Mouse (Mus musculus): Measurements from ENCODE around the gene Med8. TPM values are rescaled to one million over a fixed set of nuclear protein-coding genes. Genes with fewer than 3 reads are reported as not detected.

Gene Med8
- polyA plus RNA-seq, 1 experiment from 2014 or later = 99.8 TPM

- Histone ChIP-seq H3K36me3 (peaks cover 92% of the 10 kb centered on the region), H3K4me2 (no peak overlapping the region), H3K27ac (no peak overlapping the region), H3K9ac (no peak overlapping the region), H3K9me3 (no peaks in the 10 kb centered on the region), H3K4me1 (no peaks in the 10 kb centered on the region), H3K27me3 (replicated peaks) (no peaks in the 10 kb centered on the region), H3K4me3 (replicated peaks) (no peak overlapping the region)
- ATAC-seq (ENCODE audit: insufficient read depth, low FRiP score, low read depth) = no peak
- WGBS = 88% methylated on average over 8 of the region's 8 CpGs
Measured at GRCm38 (mm10) chr4:118387316-118387715, 21.8 kb upstream of the Med8 start.

GRCm38 (mm10) chr4:118390146-118390545 lies 19.0 kb upstream of the Med8 start:
- ATAC-seq (ENCODE audit: insufficient read depth, low FRiP score, low read depth) = no peak
- Histone ChIP-seq H3K9me3 (no peaks in the 10 kb centered on the region), H3K4me1 (no peaks in the 10 kb centered on the region), H3K36me3 (peaks cover 83% of the 10 kb centered on the region), H3K27ac (no peak overlapping the region), H3K4me3 (replicated peaks) (no peak overlapping the region), H3K9ac (no peak overlapping the region), H3K4me2 (no peak overlapping the region), H3K27me3 (replicated peaks) (no peaks in the 10 kb centered on the region)
- WGBS = 91% methylated on average over 11 of the region's 11 CpGs

- Histone ChIP-seq H3K27me3 (replicated peaks) (no peaks in the 10 kb centered on the region), H3K4me3 (replicated peaks) (no peak overlapping the region), H3K9me3 (no peaks in the 10 kb centered on the region), H3K9ac (no peak overlapping the region), H3K4me2 (no peak overlapping the region), H3K4me1 (no peaks in the 10 kb centered on the region), H3K36me3 (peaks cover 56% of the 10 kb centered on the region), H3K27ac (no peak overlapping the region)
- 90% methylated on average over 6 of the region's 6 CpGs for WGBS
- no peak for ATAC-seq (ENCODE audit: insufficient read depth, low FRiP score, low read depth)
Measured at GRCm38 (mm10) chr4:118394505-118394904, 14.6 kb upstream of the Med8 start.

- 86% methylated on average over 4 of the region's 4 CpGs for WGBS
Measured at GRCm38 (mm10) chr4:118395289-118395688, 13.8 kb upstream of the Med8 start.

GRCm38 (mm10) chr4:118396433-118396832 lies 12.7 kb upstream of the Med8 start:
- 71% methylated on average over 3 of the region's 3 CpGs for WGBS
- no peaks in the 10 kb centered on the region for H3K9me3 ChIP-seq
- H3K27me3 ChIP-seq (replicated peaks) = no peaks in the 10 kb centered on the region
- H3K27ac ChIP-seq = no peak overlapping the region
- no peak for ATAC-seq (ENCODE audit: insufficient read depth, low FRiP score, low read depth)
- no peak overlapping the region for H3K4me3 ChIP-seq (replicated peaks)
- no peaks in the 10 kb centered on the region for H3K4me1 ChIP-seq
- H3K36me3 ChIP-seq = peaks cover 50% of the 10 kb centered on the region
- H3K4me2 ChIP-seq = no peak overlapping the region
- H3K9ac ChIP-seq = no peak overlapping the region

More at GRCm38 (mm10) chr4:118395289-118395688, 13.8 kb upstream of the Med8 start:
- Histone ChIP-seq H3K27me3 (replicated peaks) (no peaks in the 10 kb centered on the region), H3K9ac (no peak overlapping the region), H3K36me3 (peaks cover 51% of the 10 kb centered on the region), H3K4me3 (replicated peaks) (no peak overlapping the region), H3K9me3 (no peaks in the 10 kb centered on the region), H3K4me2 (no peak overlapping the region), H3K27ac (no peak overlapping the region), H3K4me1 (no peaks in the 10 kb centered on the region)
- no peak for ATAC-seq (ENCODE audit: insufficient read depth, low FRiP score, low read depth)

- 90% methylated on average over 6 of the region's 6 CpGs for WGBS
- Histone ChIP-seq H3K4me3 (replicated peaks) (no peak overlapping the region), H3K9me3 (no peaks in the 10 kb centered on the region), H3K4me2 (no peak overlapping the region), H3K27ac (no peak overlapping the region), H3K27me3 (replicated peaks) (no peaks in the 10 kb centered on the region), H3K9ac (no peak overlapping the region), H3K36me3 (peaks cover 39% of the 10 kb centered on the region), H3K4me1 (no peaks in the 10 kb centered on the region)
- ATAC-seq (ENCODE audit: insufficient read depth, low FRiP score, low read depth) = no peak
Measured at GRCm38 (mm10) chr4:118398400-118398799, 10.7 kb upstream of the Med8 start.

- 84% methylated on average over 3 of the region's 3 CpGs for WGBS
- Histone ChIP-seq H3K4me1 (no peaks in the 10 kb centered on the region), H3K9me3 (no peaks in the 10 kb centered on the region), H3K4me2 (no peak overlapping the region), H3K36me3 (peaks cover 28% of the 10 kb centered on the region), H3K4me3 (replicated peaks) (no peak overlapping the region), H3K9ac (no peak overlapping the region), H3K27ac (no peak overlapping the region), H3K27me3 (replicated peaks) (no peaks in the 10 kb centered on the region)
- no peak for ATAC-seq (ENCODE audit: insufficient read depth, low FRiP score, low read depth)
Measured at GRCm38 (mm10) chr4:118401421-118401820, 7.7 kb upstream of the Med8 start.

GRCm38 (mm10) chr4:118401918-118402317 lies 7.2 kb upstream of the Med8 start:
- H3K27ac ChIP-seq = no peak overlapping the region
- no peak overlapping the region for H3K4me3 ChIP-seq (replicated peaks)
- no peaks in the 10 kb centered on the region for H3K27me3 ChIP-seq (replicated peaks)
- peaks cover 28% of the 10 kb centered on the region for H3K36me3 ChIP-seq
- no peak for ATAC-seq (ENCODE audit: insufficient read depth, low FRiP score, low read depth)
- no peak overlapping the region for H3K9ac ChIP-seq
- H3K4me1 ChIP-seq = no peaks in the 10 kb centered on the region
- WGBS = 83% methylated on average over 5 of the region's 5 CpGs
- H3K9me3 ChIP-seq = no peaks in the 10 kb centered on the region
- no peak overlapping the region for H3K4me2 ChIP-seq

- H3K4me1 ChIP-seq = no peaks in the 10 kb centered on the region
- no peak overlapping the region for H3K4me2 ChIP-seq
- H3K9me3 ChIP-seq = no peaks in the 10 kb centered on the region
- 92% methylated on average over 12 of the region's 12 CpGs for WGBS
- no peak overlapping the region for H3K9ac ChIP-seq
- ATAC-seq (ENCODE audit: insufficient read depth, low FRiP score, low read depth) = no peak
- no peak overlapping the region for H3K4me3 ChIP-seq (replicated peaks)
- peaks cover 28% of the 10 kb centered on the region for H3K36me3 ChIP-seq
- no peak overlapping the region for H3K27ac ChIP-seq
- H3K27me3 ChIP-seq (replicated peaks) = no peaks in the 10 kb centered on the region
Measured at GRCm38 (mm10) chr4:118402701-118403100, 6.4 kb upstream of the Med8 start.

- Histone ChIP-seq H3K4me3 (replicated peaks) (no peak overlapping the region), H3K27me3 (replicated peaks) (no peaks in the 10 kb centered on the region), H3K27ac (no peak overlapping the region), H3K36me3 (peaks cover 33% of the 10 kb centered on the region), H3K4me2 (no peak overlapping the region), H3K4me1 (peaks cover 13% of the 10 kb centered on the region), H3K9ac (no peak overlapping the region), H3K9me3 (no peaks in the 10 kb centered on the region)
- WGBS = 93% methylated on average over 5 of the region's 5 CpGs
- ATAC-seq (ENCODE audit: insufficient read depth, low FRiP score, low read depth) = no peak
Measured at GRCm38 (mm10) chr4:118410871-118411270, 1.7 kb downstream of the Med8 start.

- no peaks in the 10 kb centered on the region for H3K27me3 ChIP-seq (replicated peaks)
- H3K36me3 ChIP-seq = peaks cover 47% of the 10 kb centered on the region
- no peak overlapping the region for H3K9ac ChIP-seq
- H3K9me3 ChIP-seq = no peaks in the 10 kb centered on the region
- H3K4me3 ChIP-seq (replicated peaks) = no peak overlapping the region
- WGBS = 92% methylated on average over 5 of the region's 5 CpGs
- H3K4me2 ChIP-seq = no peak overlapping the region
- no peak overlapping the region for H3K27ac ChIP-seq
- no peak for ATAC-seq (ENCODE audit: insufficient read depth, low FRiP score, low read depth)
- H3K4me1 ChIP-seq = peaks cover 7% of the 10 kb centered on the region; the same call in 1 of the 2 replicates
Measured at GRCm38 (mm10) chr4:118413553-118413952, 4.4 kb downstream of the Med8 start.

- H3K36me3 ChIP-seq = peaks cover 56% of the 10 kb centered on the region
- H3K9ac ChIP-seq = no peak overlapping the region
- no peaks in the 10 kb centered on the region for H3K4me1 ChIP-seq
- 78% methylated on average over 2 of the region's 2 CpGs for WGBS
- no peak overlapping the region for H3K4me2 ChIP-seq
- no peak overlapping the region for H3K4me3 ChIP-seq (replicated peaks)
- no peak overlapping the region for H3K27ac ChIP-seq
- H3K9me3 ChIP-seq = no peaks in the 10 kb centered on the region
- ATAC-seq (ENCODE audit: insufficient read depth, low FRiP score, low read depth) = no peak
- no peaks in the 10 kb centered on the region for H3K27me3 ChIP-seq (replicated peaks)
Measured at GRCm38 (mm10) chr4:118415779-118416178, 6.6 kb downstream of the Med8 start.

- Histone ChIP-seq H3K9me3 (no peaks in the 10 kb centered on the region), H3K27me3 (replicated peaks) (no peaks in the 10 kb centered on the region), H3K4me1 (no peaks in the 10 kb centered on the region), H3K9ac (no peak overlapping the region), H3K4me2 (no peak overlapping the region), H3K4me3 (replicated peaks) (no peak overlapping the region), H3K27ac (no peak overlapping the region), H3K36me3 (peaks cover 61% of the 10 kb centered on the region)
- 89% methylated on average over 5 of the region's 5 CpGs for WGBS
- no peak for ATAC-seq (ENCODE audit: insufficient read depth, low FRiP score, low read depth)
Measured at GRCm38 (mm10) chr4:118416329-118416728, 7.2 kb downstream of the Med8 start.

Measured in stomach, embryonic 15.5 days (tissue).